Mouse (Mus musculus): ENCODE results near the gene Zfp607a.

GRCm38 (mm10) chr7:27834131-27834530, 23.2 kb upstream of the Zfp607a start:
- TF ChIP-seq CTCF (IDR thresholded peaks at IDR 0.05; ENCODE audit: control insufficient read depth, insufficient read depth, insufficient replicate concordance, low read depth, low read length), result no peak
- no peak for TF ChIP-seq POLR2A (IDR thresholded peaks at IDR 0.05; ENCODE audit: control insufficient read depth, low read depth, low read length)
